Mouse (Mus musculus) myocyte (in vitro differentiated cells): ENCODE data around the gene Lcn10. TPM values are rescaled to one million over a fixed set of nuclear protein-coding genes. Genes with fewer than 3 reads are reported as not detected.
A peak's percentile ranks its signal among the peaks of the same experiment; 100 is the strongest.

Experiments used
- H3K27me3 ChIP-seq: one replicate; pipeline ENCODE4 v1.6.1; 2011; ENCODE audit not compliant: control insufficient read depth, insufficient read depth, insufficient read length
- H3K36me3 ChIP-seq: one replicate; pipeline ENCODE4 v1.6.1; 2011; ENCODE audit not compliant: control insufficient read depth, insufficient read depth
- H3K4me2 ChIP-seq: one replicate; pipeline ENCODE4 v1.6.1; 2011; ENCODE audit warnings: low read depth, control low read depth
- H3K4me3 ChIP-seq: one replicate; pipeline ENCODE4 v1.5.1; 2011; ENCODE audit warnings: mild to moderate bottlenecking, control low read depth, moderate library complexity
- H3K79me2 ChIP-seq: one replicate; pipeline ENCODE4 v1.6.1; 2011; ENCODE audit not compliant: control insufficient read depth, insufficient read depth
- H3ac ChIP-seq: one replicate; pipeline ENCODE4 v1.6.1; 2011; ENCODE audit not compliant: control insufficient read depth, insufficient read length
- CEBPB ChIP-seq: IDR thresholded peaks from 2 replicates; pipeline ENCODE4 v1.6.1; 2011; ENCODE audit warnings: mild to moderate bottlenecking, moderate library complexity; ENCODE audit not compliant: poor library complexity, insufficient read depth, severe bottlenecking
- E2F4 ChIP-seq: IDR thresholded peaks from one replicate; pipeline ENCODE4 v1.6.1; 2011; ENCODE audit warnings: mild to moderate bottlenecking, control low read depth, moderate library complexity; ENCODE audit not compliant: insufficient read depth
- MAX ChIP-seq: IDR thresholded peaks from one replicate; pipeline ENCODE4 v1.6.1; 2011; ENCODE audit warnings: low read depth, mild to moderate bottlenecking, control low read depth
- MYOD1 ChIP-seq, 3 experiments: IDR thresholded peaks; one replicate each; pipeline ENCODE4 v1.6.1; 2011; ENCODE audit warnings: control low read depth in 2 of 3, low read depth in 2 of 3, mild to moderate bottlenecking in 2 of 3, moderate library complexity in 1 of 3; ENCODE audit not compliant: insufficient read length in 2 of 3, control insufficient read depth in 1 of 3
- MYOG ChIP-seq, 3 experiments: IDR thresholded peaks; one replicate each; pipeline ENCODE4 v1.6.1; 2011; ENCODE audit warnings: control low read depth in 2 of 3, low read depth in 2 of 3, mild to moderate bottlenecking in 2 of 3; ENCODE audit not compliant: insufficient read length in 2 of 3, control insufficient read depth in 1 of 3, insufficient read depth in 1 of 3
- POLR2A ChIP-seq: IDR thresholded peaks from one replicate; pipeline ENCODE4 v1.6.1; 2011; ENCODE audit warnings: low read depth, mild to moderate bottlenecking, control low read depth, moderate library complexity; ENCODE audit not compliant: insufficient read length
- POLR2AphosphoS2 ChIP-seq: IDR thresholded peaks from one replicate; pipeline ENCODE4 v1.6.1; 2011; ENCODE audit warnings: low read depth, control low read depth; ENCODE audit not compliant: insufficient read length
- REST ChIP-seq: IDR thresholded peaks from one replicate; pipeline ENCODE4 v1.6.1; 2011; ENCODE audit warnings: mild to moderate bottlenecking, control low read depth, moderate library complexity; ENCODE audit not compliant: insufficient read depth, insufficient read length
- SRF ChIP-seq: IDR thresholded peaks from one replicate; pipeline ENCODE4 v1.6.1; 2011; ENCODE audit warnings: low read depth; ENCODE audit not compliant: control insufficient read depth, insufficient read length
- TCF12 ChIP-seq: IDR thresholded peaks from one replicate; pipeline ENCODE4 v1.6.1; 2011; ENCODE audit warnings: mild to moderate bottlenecking, control low read depth; ENCODE audit not compliant: poor library complexity, insufficient read depth, severe bottlenecking
- TCF3 ChIP-seq: IDR thresholded peaks from one replicate; pipeline ENCODE4 v1.6.1; 2011; ENCODE audit warnings: low read depth, control low read depth; ENCODE audit not compliant: insufficient read length
- USF1 ChIP-seq: IDR thresholded peaks from one replicate; pipeline ENCODE4 v1.6.1; 2011; ENCODE audit warnings: low read depth, mild to moderate bottlenecking, control low read depth, moderate library complexity
- polyA plus RNA-seq: library from polyadenylated mRNA; unstranded; fragments of >200 nt; fragmentation: generic; extraction: Trizol; gene quantifications from one replicate; pipeline ENCODE4 v1.2.1, GENCODE M21; 2012; ENCODE audit warnings: missing spikeins

Lcn10 gene
- polyA plus RNA-seq, 1 experiment, result not detected

GRCm38 (mm10) chr2:25654502-25654901, 28.0 kb upstream of the Lcn10 start:
- Histone ChIP-seq H3K79me2 (no peaks in the 10 kb centered on the region), H3K36me3 (no peaks in the 10 kb centered on the region), H3K27me3 (peaks cover 47% of the 10 kb centered on the region), H3K4me2 (no peak overlapping the region), H3ac (no peak overlapping the region), H3K4me3 (no peak overlapping the region)
- TF ChIP-seq E2F4, result no peak
- no peak for TF ChIP-seq POLR2A
- no peak for TF ChIP-seq MYOD1 (IDR thresholded peaks at IDR 0.05; ENCODE audit: control insufficient read depth in 1 of 3, insufficient read length in 2 of 3, low read depth in 2 of 3)
- TF ChIP-seq CEBPB, result no peak
- TF ChIP-seq POLR2AphosphoS2, result no peak
- TF ChIP-seq MYOG (IDR thresholded peaks at IDR 0.05; ENCODE audit: control insufficient read depth in 1 of 3, insufficient read depth in 1 of 3, insufficient read length in 2 of 3, low read depth in 2 of 3), result no peak
- no peak for TF ChIP-seq TCF3
- no peak for TF ChIP-seq MAX
- TF ChIP-seq TCF12, result no peak
- TF ChIP-seq USF1, result no peak
- no peak for TF ChIP-seq REST
- no peak for TF ChIP-seq SRF

GRCm38 (mm10) chr2:25656691-25657090, 25.8 kb upstream of the Lcn10 start:
- no peak overlapping the region for H3K4me2 ChIP-seq
- H3K36me3 ChIP-seq, result no peaks in the 10 kb centered on the region
- TF ChIP-seq MAX (no peak), TCF12 (no peak), MYOG (IDR thresholded peaks at IDR 0.05; ENCODE audit: control insufficient read depth in 1 of 3, insufficient read depth in 1 of 3, insufficient read length in 2 of 3, low read depth in 2 of 3) (no peak), POLR2AphosphoS2 (no peak), POLR2A (no peak), MYOD1 (IDR thresholded peaks at IDR 0.05; ENCODE audit: control insufficient read depth in 1 of 3, insufficient read length in 2 of 3, low read depth in 2 of 3) (no peak), USF1 (no peak), E2F4 (no peak), CEBPB (no peak), REST (no peak), TCF3 (no peak), SRF (no peak)
- no peak overlapping the region for H3K4me3 ChIP-seq
- H3K27me3 ChIP-seq, result peaks cover 40% of the 10 kb centered on the region
- H3K79me2 ChIP-seq, result no peaks in the 10 kb centered on the region
- no peak overlapping the region for H3ac ChIP-seq

- TF ChIP-seq MAX, result no peak
- no peak for TF ChIP-seq CEBPB
- TF ChIP-seq MYOD1 (IDR thresholded peaks at IDR 0.05; ENCODE audit: control insufficient read depth in 1 of 3, insufficient read length in 2 of 3, low read depth in 2 of 3), result no peak
- TF ChIP-seq MYOG (IDR thresholded peaks at IDR 0.05; ENCODE audit: control insufficient read depth in 1 of 3, insufficient read depth in 1 of 3, insufficient read length in 2 of 3, low read depth in 2 of 3), result no peak
- no peak for TF ChIP-seq SRF
- no peak for TF ChIP-seq POLR2A
- no peak for TF ChIP-seq POLR2AphosphoS2
- no peak for TF ChIP-seq REST
- TF ChIP-seq E2F4, result no peak
- no peak for TF ChIP-seq TCF3
- TF ChIP-seq TCF12, result no peak
- no peak for TF ChIP-seq USF1
- Histone ChIP-seq H3K79me2 (no peaks in the 10 kb centered on the region), H3K4me3 (no peak overlapping the region), H3K36me3 (no peaks in the 10 kb centered on the region), H3ac (no peak overlapping the region), H3K4me2 (no peak overlapping the region), H3K27me3 (peaks cover 40% of the 10 kb centered on the region)
Measured at GRCm38 (mm10) chr2:25657246-25657645, 25.3 kb upstream of the Lcn10 start.

- H3K36me3 ChIP-seq, result no peaks in the 10 kb centered on the region
- no peaks in the 10 kb centered on the region for H3K79me2 ChIP-seq
- H3K27me3 ChIP-seq, result peaks cover 39% of the 10 kb centered on the region
- no peak within 1 kb of the TSS for H3ac ChIP-seq
- TF ChIP-seq TCF3, result no peak
- no peak for TF ChIP-seq TCF12
- TF ChIP-seq REST, result no peak
- no peak for TF ChIP-seq SRF
- TF ChIP-seq POLR2A, result no peak
- TF ChIP-seq E2F4, result no peak
- TF ChIP-seq MYOD1 (IDR thresholded peaks at IDR 0.05; ENCODE audit: control insufficient read depth in 1 of 3, insufficient read length in 2 of 3, low read depth in 2 of 3), result no peak
- TF ChIP-seq USF1, result no peak
- no peak for TF ChIP-seq MAX
- TF ChIP-seq MYOG (IDR thresholded peaks at IDR 0.05; ENCODE audit: control insufficient read depth in 1 of 3, insufficient read depth in 1 of 3, insufficient read length in 2 of 3, low read depth in 2 of 3), result no peak
- TF ChIP-seq POLR2AphosphoS2, result no peak
- no peak for TF ChIP-seq CEBPB
- H3K4me3 ChIP-seq, result no peak within 1 kb of the TSS
- no peak within 1 kb of the TSS for H3K4me2 ChIP-seq
Measured at GRCm38 (mm10) chr2:25657652-25658051, 24.9 kb upstream of the Lcn10 start, which contains the start of gene Lcn5. Lcn5 (plus strand) TSS chr2:25657952.

GRCm38 (mm10) chr2:25660279-25660678, 22.2 kb upstream of the Lcn10 start:
- Histone ChIP-seq H3K36me3 (no peaks in the 10 kb centered on the region), H3K4me2 (peak overlapping the region; percentile 68), H3K4me3 (no peak overlapping the region), H3ac (no peak overlapping the region), H3K27me3 (peaks cover 12% of the 10 kb centered on the region), H3K79me2 (no peaks in the 10 kb centered on the region)
- TF ChIP-seq MYOD1 (IDR thresholded peaks at IDR 0.05; ENCODE audit: control insufficient read depth in 1 of 3, insufficient read length in 2 of 3, low read depth in 2 of 3) (no peak), CEBPB (no peak), MYOG (IDR thresholded peaks at IDR 0.05; ENCODE audit: control insufficient read depth in 1 of 3, insufficient read depth in 1 of 3, insufficient read length in 2 of 3, low read depth in 2 of 3) (no peak), TCF12 (no peak), USF1 (no peak)
